Mouse (Mus musculus): ENCODE results near the gene Whamm.

GRCm38 (mm10) chr7:81566892-81567291, 4.2 kb upstream of the Whamm start, which contains the start of gene Fsd2:
- TF ChIP-seq CTCF (IDR thresholded peaks at IDR 0.05; ENCODE audit: low read depth) (no peak), EP300 (IDR thresholded peaks at IDR 0.05; ENCODE audit: low read depth) (no peak)

Measured in liver, postnatal 0 days (tissue).